Mouse (Mus musculus) lung, postnatal 0 days (tissue): ENCODE data around the gene Cacna2d4. TPM values are rescaled to one million over a fixed set of nuclear protein-coding genes. Genes with fewer than 3 reads are reported as not detected.

Experiments
- ATAC-seq: fragments of 200-750 bp; cut with Nextera tagmentation; 2 replicates; pipeline ENCODE4 v1.8.0; 2017; ENCODE audit warnings: moderate library complexity
- DNase-seq: peaks from one replicate; pipeline ENCODE4 v3.0.0-alpha.2; 2016; ENCODE audit warnings: low spot score
- H3K27ac ChIP-seq: fragments of 300-500 bp; sonication (generic); 2 replicates; pipeline ENCODE4 v1.5.1; 2014; ENCODE audit warnings: antibody characterized with exemption, mild to moderate bottlenecking, low read length, mixed read lengths
- H3K27me3 ChIP-seq: fragments of 300-500 bp; sonication (generic); replicated peaks from 2 replicates; pipeline ENCODE4 v1.6.1; 2014; ENCODE audit warnings: low read length, mixed read lengths; ENCODE audit not compliant: insufficient read depth
- H3K36me3 ChIP-seq: fragments of 300-500 bp; sonication (generic); 2 replicates; pipeline ENCODE4 v1.6.1; 2014; ENCODE audit warnings: low read length, mixed read lengths; ENCODE audit not compliant: insufficient read depth
- H3K4me1 ChIP-seq: fragments of 300-500 bp; sonication (generic); 2 replicates; pipeline ENCODE4 v1.6.1; 2014; ENCODE audit warnings: antibody characterized with exemption, low read depth, low read length, mixed read lengths; ENCODE audit not compliant: insufficient read depth
- H3K4me2 ChIP-seq: fragments of 300-500 bp; sonication (generic); replicated peaks from 2 replicates; pipeline ENCODE4 v1.6.1; 2014; ENCODE audit warnings: low read depth, mild to moderate bottlenecking, low read length, moderate library complexity, mixed read lengths
- H3K4me3 ChIP-seq: fragments of 300-500 bp; sonication (generic); 2 replicates; pipeline ENCODE4 v1.5.1; 2014; ENCODE audit warnings: low read depth, low read length
- H3K9ac ChIP-seq: fragments of 300-500 bp; sonication (generic); replicated peaks from 2 replicates; pipeline ENCODE4 v1.6.1; 2014; ENCODE audit warnings: low read depth, mild to moderate bottlenecking
- H3K9me3 ChIP-seq: fragments of 300-500 bp; sonication (generic); 2 replicates; pipeline ENCODE4 v1.6.1; 2016; ENCODE audit warnings: low read length, mixed read lengths
- CTCF ChIP-seq: IDR thresholded peaks from 2 replicates; pipeline ENCODE4 v1.5.1; 2016; ENCODE audit warnings: antibody characterized with exemption, mild to moderate bottlenecking
- EP300 ChIP-seq: IDR thresholded peaks from 2 replicates; pipeline ENCODE4 v1.6.1; 2016; ENCODE audit warnings: antibody characterized with exemption, mild to moderate bottlenecking, control low read depth
- WGBS: fragments of 180-500 bp; shearing (Covaris S2); extraction: QIAGEN DNeasy Blood & Tissue Kit; methylation state at CpG from one replicate; pipeline ENCODE4 v1.1.7; 2014; 5-methylcytosine and 5-hydroxymethylcytosine counted together
- polyA plus RNA-seq: library from polyadenylated mRNA; unstranded; fragments of >200 nt; fragmentation: Nextera tagmentation; extraction: Ambion mirVana; gene quantifications from 2 replicates; pipeline ENCODE4 v1.2.1, GENCODE M21; 2015

The Cacna2d4 gene
- polyA plus RNA-seq, 1 experiment from 2014 or later = 0.19 TPM

- Histone ChIP-seq H3K27me3 (no peaks in the 10 kb centered on the region), H3K4me3 (no peak overlapping the region), H3K27ac (no peak overlapping the region), H3K9me3 (no peaks in the 10 kb centered on the region), H3K9ac (no peak overlapping the region), H3K4me1 (no peaks in the 10 kb centered on the region), H3K4me2 (no peak overlapping the region), H3K36me3 (no peaks in the 10 kb centered on the region)
- ATAC-seq (no peak), DNase-seq (no peak)
- no peak for TF ChIP-seq CTCF
- TF ChIP-seq EP300 = no peak
- 73% methylated on average over 4 of the region's 4 CpGs for WGBS
These were observed 15.4 kb downstream of the Cacna2d4 start for GRCm38 (mm10) chr6:119251704-119252103.

- no peak overlapping the region for H3K27ac ChIP-seq
- DNase-seq = no peak
- no peaks in the 10 kb centered on the region for H3K36me3 ChIP-seq
- TF ChIP-seq EP300 (no peak), CTCF (no peak)
- 64% methylated on average over 2 of the region's 2 CpGs for WGBS
- no peak overlapping the region for H3K4me2 ChIP-seq
- H3K4me1 ChIP-seq = no peaks in the 10 kb centered on the region
- no peak for ATAC-seq
- no peaks in the 10 kb centered on the region for H3K9me3 ChIP-seq
- no peak overlapping the region for H3K9ac ChIP-seq
- no peaks in the 10 kb centered on the region for H3K27me3 ChIP-seq
- H3K4me3 ChIP-seq = no peak overlapping the region
These were observed 40.4 kb downstream of the Cacna2d4 start for GRCm38 (mm10) chr6:119276713-119277112.

GRCm38 (mm10) chr6:119280761-119281160 is 44.4 kb downstream of the Cacna2d4 start:
- Histone ChIP-seq H3K27me3 (no peaks in the 10 kb centered on the region), H3K4me3 (no peak overlapping the region), H3K9me3 (no peaks in the 10 kb centered on the region), H3K4me2 (no peak overlapping the region), H3K9ac (no peak overlapping the region), H3K36me3 (no peaks in the 10 kb centered on the region), H3K27ac (no peak overlapping the region), H3K4me1 (no peaks in the 10 kb centered on the region)
- 66% methylated on average over 9 of the region's 9 CpGs for WGBS
- no peak for ATAC-seq
- DNase-seq = no peak
- TF ChIP-seq EP300 = no peak
- TF ChIP-seq CTCF = no peak

GRCm38 (mm10) chr6:119301310-119301709 is 65.0 kb downstream of the Cacna2d4 start:
- DNase-seq = no peak
- Histone ChIP-seq H3K4me1 (no peaks in the 10 kb centered on the region), H3K27me3 (no peaks in the 10 kb centered on the region), H3K9me3 (no peaks in the 10 kb centered on the region), H3K4me3 (no peak overlapping the region), H3K36me3 (no peaks in the 10 kb centered on the region), H3K4me2 (no peak overlapping the region), H3K9ac (no peak overlapping the region), H3K27ac (no peak overlapping the region)
- WGBS = 87% methylated on average over 3 of the region's 3 CpGs
- no peak for TF ChIP-seq EP300
- no peak for TF ChIP-seq CTCF
- ATAC-seq = no peak

GRCm38 (mm10) chr6:119303331-119303730 is 67.0 kb downstream of the Cacna2d4 start:
- Histone ChIP-seq H3K27me3 (no peaks in the 10 kb centered on the region), H3K4me1 (no peaks in the 10 kb centered on the region), H3K9ac (no peak overlapping the region), H3K4me2 (no peak overlapping the region), H3K27ac (no peak overlapping the region), H3K36me3 (no peaks in the 10 kb centered on the region), H3K9me3 (no peaks in the 10 kb centered on the region), H3K4me3 (no peak overlapping the region)
- DNase-seq (no peak), ATAC-seq (no peak)
- no peak for TF ChIP-seq CTCF
- no peak for TF ChIP-seq EP300
- WGBS = 84% methylated on average over 6 of the region's 6 CpGs

- Histone ChIP-seq H3K9ac (no peak overlapping the region), H3K27me3 (no peaks in the 10 kb centered on the region), H3K4me3 (no peak overlapping the region), H3K9me3 (no peaks in the 10 kb centered on the region), H3K36me3 (no peaks in the 10 kb centered on the region), H3K27ac (no peak overlapping the region), H3K4me1 (no peaks in the 10 kb centered on the region), H3K4me2 (no peak overlapping the region)
- TF ChIP-seq CTCF = no peak
- no peak for TF ChIP-seq EP300
- no peak for DNase-seq
- 68% methylated on average over 10 of the region's 10 CpGs for WGBS
- no peak for ATAC-seq
These were observed 71.6 kb downstream of the Cacna2d4 start for GRCm38 (mm10) chr6:119307867-119308413.

GRCm38 (mm10) chr6:119310176-119310575 is 73.8 kb downstream of the Cacna2d4 start:
- Histone ChIP-seq H3K27ac (no peak overlapping the region), H3K4me2 (no peak overlapping the region)
- no peak for ATAC-seq

More at GRCm38 (mm10) chr6:119310176-119310575, 73.8 kb downstream of the Cacna2d4 start:
- 54% methylated on average over 9 of the region's 9 CpGs for WGBS
- no peaks in the 10 kb centered on the region for H3K27me3 ChIP-seq
- TF ChIP-seq CTCF (no peak), EP300 (no peak)
- no peaks in the 10 kb centered on the region for H3K9me3 ChIP-seq
- H3K36me3 ChIP-seq = no peaks in the 10 kb centered on the region
- H3K4me1 ChIP-seq = no peaks in the 10 kb centered on the region
- no peak overlapping the region for H3K4me3 ChIP-seq
- no peak for DNase-seq
- H3K9ac ChIP-seq = no peak overlapping the region
